Mouse (Mus musculus): ENCODE measurements around the gene Adgrf3. TPM values are rescaled to one million over a fixed set of nuclear protein-coding genes. Genes with fewer than 3 reads are reported as not detected.

Gene Adgrf3
- polyA plus RNA-seq, 1 experiment from 2014 or later: not detected

GRCm38 (mm10) chr5:30192452-30192851, 13.1 kb downstream of the Adgrf3 start:
- peak; percentile 7 for DNase-seq
- H3K4me1 ChIP-seq (ENCODE audit: control insufficient read depth, insufficient read depth, low read length): no peaks in the 10 kb centered on the region
- no peaks in the 10 kb centered on the region for H3K27me3 ChIP-seq (ENCODE audit: control insufficient read depth, insufficient read depth, low read length)
- WGBS: 91% methylated on average over 1 of the region's 1 CpGs
- H3K4me2 ChIP-seq (ENCODE audit: low read length): no peak overlapping the region
- H3K36me3 ChIP-seq (ENCODE audit: control insufficient read depth, insufficient read depth, low read length): peaks cover 14% of the 10 kb centered on the region
- H3K4me3 ChIP-seq (replicated peaks; ENCODE audit: low read depth, low read length): no peak overlapping the region
- no peak for ATAC-seq (ENCODE audit: low FRiP score, low TSS enrichment)
- no peak overlapping the region for H3K27ac ChIP-seq (replicated peaks; ENCODE audit: low read depth, low read length)
- no peaks in the 10 kb centered on the region for H3K9me3 ChIP-seq (ENCODE audit: control insufficient read depth, low read length)
- H3K9ac ChIP-seq (replicated peaks; ENCODE audit: low read length): no peak overlapping the region

DNA sequence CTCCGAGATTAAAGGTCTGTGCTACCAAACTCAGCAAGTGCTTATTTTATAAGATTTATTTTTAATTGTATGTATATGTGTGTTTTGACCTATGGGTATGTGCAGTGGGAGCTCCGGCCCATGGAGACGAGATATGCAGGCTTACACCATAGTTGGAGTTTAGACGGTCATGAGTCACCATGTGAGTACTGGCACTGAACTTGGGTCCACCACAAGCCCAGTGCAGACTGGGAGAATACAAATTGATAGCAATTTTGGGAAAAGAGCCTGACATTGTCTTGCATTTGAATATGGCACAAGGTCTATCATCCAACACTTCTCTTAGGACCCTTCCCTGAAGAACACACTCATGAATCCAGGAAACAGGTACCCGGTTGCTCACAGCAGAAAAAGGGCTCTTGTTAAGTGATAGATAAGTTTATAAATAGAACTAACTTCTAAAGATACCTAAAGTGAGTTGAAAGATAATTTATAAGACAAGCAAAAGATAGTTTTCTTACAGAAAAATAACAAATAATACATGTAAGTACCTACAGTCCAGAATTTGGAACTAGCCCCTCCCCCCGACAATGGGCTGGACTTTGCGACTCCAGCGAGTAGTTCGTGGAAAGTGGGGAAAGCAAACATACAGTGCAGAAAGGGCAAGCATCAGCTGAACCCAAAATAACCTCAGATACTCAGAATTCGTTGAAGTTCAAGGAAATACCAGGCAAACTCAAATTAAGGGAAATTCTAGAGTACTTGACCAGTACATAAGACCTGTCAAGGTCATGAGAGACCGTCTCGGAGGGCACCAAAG, 17.6 kb downstream of the Adgrf3 start:
- H3K4me3 ChIP-seq (replicated peaks; ENCODE audit: low read depth, low read length): no peak overlapping the region
- no peak overlapping the region for H3K9ac ChIP-seq (replicated peaks; ENCODE audit: low read length)
- ATAC-seq (ENCODE audit: low FRiP score, low TSS enrichment) (no peak), DNase-seq (no peak)
- H3K4me2 ChIP-seq (ENCODE audit: low read length): no peak overlapping the region
- H3K9me3 ChIP-seq (ENCODE audit: control insufficient read depth, low read length): no peaks in the 10 kb centered on the region
- H3K36me3 ChIP-seq (ENCODE audit: control insufficient read depth, insufficient read depth, low read length): peaks cover 48% of the 10 kb centered on the region
- H3K27ac ChIP-seq (replicated peaks; ENCODE audit: low read depth, low read length): no peak overlapping the region
- H3K27me3 ChIP-seq (ENCODE audit: control insufficient read depth, insufficient read depth, low read length): no peaks in the 10 kb centered on the region
- WGBS: 95% methylated on average over 12 of the region's 12 CpGs
- H3K4me1 ChIP-seq (ENCODE audit: control insufficient read depth, insufficient read depth, low read length): no peaks in the 10 kb centered on the region

- Histone ChIP-seq H3K4me2 (ENCODE audit: low read length) (no peak overlapping the region), H3K36me3 (ENCODE audit: control insufficient read depth, insufficient read depth, low read length) (peaks cover 91% of the 10 kb centered on the region), H3K4me3 (replicated peaks; ENCODE audit: low read depth, low read length) (no peak overlapping the region), H3K4me1 (ENCODE audit: control insufficient read depth, insufficient read depth, low read length) (no peaks in the 10 kb centered on the region), H3K27me3 (ENCODE audit: control insufficient read depth, insufficient read depth, low read length) (no peaks in the 10 kb centered on the region), H3K9ac (replicated peaks; ENCODE audit: low read length) (no peak overlapping the region), H3K27ac (replicated peaks; ENCODE audit: low read depth, low read length) (no peak overlapping the region), H3K9me3 (ENCODE audit: control insufficient read depth, low read length) (no peaks in the 10 kb centered on the region)
- no peak for ATAC-seq (ENCODE audit: low FRiP score, low TSS enrichment)
- 89% methylated on average over 4 of the region's 4 CpGs for WGBS
- DNase-seq: no peak
These were observed 29.7 kb downstream of the Adgrf3 start for GRCm38 (mm10) chr5:30175811-30176210.

GRCm38 (mm10) chr5:30172931-30173692, 32.4 kb downstream of the Adgrf3 start:
- WGBS: 61% methylated on average over 20 of the region's 20 CpGs
- Histone ChIP-seq H3K9me3 (ENCODE audit: control insufficient read depth, low read length) (no peaks in the 10 kb centered on the region), H3K4me1 (ENCODE audit: control insufficient read depth, insufficient read depth, low read length) (no peaks in the 10 kb centered on the region), H3K4me3 (replicated peaks; ENCODE audit: low read depth, low read length) (no peak overlapping the region), H3K27me3 (ENCODE audit: control insufficient read depth, insufficient read depth, low read length) (no peaks in the 10 kb centered on the region), H3K27ac (replicated peaks; ENCODE audit: low read depth, low read length) (no peak overlapping the region), H3K36me3 (ENCODE audit: control insufficient read depth, insufficient read depth, low read length) (peaks cover 90% of the 10 kb centered on the region), H3K4me2 (ENCODE audit: low read length) (no peak overlapping the region), H3K9ac (replicated peaks; ENCODE audit: low read length) (no peak overlapping the region)
- DNase-seq (no peak), ATAC-seq (ENCODE audit: low FRiP score, low TSS enrichment) (no peak)

- no peaks in the 10 kb centered on the region for H3K27me3 ChIP-seq (ENCODE audit: control insufficient read depth, insufficient read depth, low read length)
- H3K9ac ChIP-seq (replicated peaks; ENCODE audit: low read length): no peak overlapping the region
- H3K4me3 ChIP-seq (replicated peaks; ENCODE audit: low read depth, low read length): no peak overlapping the region
- H3K4me1 ChIP-seq (ENCODE audit: control insufficient read depth, insufficient read depth, low read length): no peaks in the 10 kb centered on the region
- ATAC-seq (ENCODE audit: low FRiP score, low TSS enrichment) (no peak), DNase-seq (no peak)
- peaks cover 83% of the 10 kb centered on the region for H3K36me3 ChIP-seq (ENCODE audit: control insufficient read depth, insufficient read depth, low read length)
- no peaks in the 10 kb centered on the region for H3K9me3 ChIP-seq (ENCODE audit: control insufficient read depth, low read length)
- no peak overlapping the region for H3K27ac ChIP-seq (replicated peaks; ENCODE audit: low read depth, low read length)
- no peak overlapping the region for H3K4me2 ChIP-seq (ENCODE audit: low read length)
These were observed 33.4 kb downstream of the Adgrf3 start for GRCm38 (mm10) chr5:30172115-30172514.

DNA sequence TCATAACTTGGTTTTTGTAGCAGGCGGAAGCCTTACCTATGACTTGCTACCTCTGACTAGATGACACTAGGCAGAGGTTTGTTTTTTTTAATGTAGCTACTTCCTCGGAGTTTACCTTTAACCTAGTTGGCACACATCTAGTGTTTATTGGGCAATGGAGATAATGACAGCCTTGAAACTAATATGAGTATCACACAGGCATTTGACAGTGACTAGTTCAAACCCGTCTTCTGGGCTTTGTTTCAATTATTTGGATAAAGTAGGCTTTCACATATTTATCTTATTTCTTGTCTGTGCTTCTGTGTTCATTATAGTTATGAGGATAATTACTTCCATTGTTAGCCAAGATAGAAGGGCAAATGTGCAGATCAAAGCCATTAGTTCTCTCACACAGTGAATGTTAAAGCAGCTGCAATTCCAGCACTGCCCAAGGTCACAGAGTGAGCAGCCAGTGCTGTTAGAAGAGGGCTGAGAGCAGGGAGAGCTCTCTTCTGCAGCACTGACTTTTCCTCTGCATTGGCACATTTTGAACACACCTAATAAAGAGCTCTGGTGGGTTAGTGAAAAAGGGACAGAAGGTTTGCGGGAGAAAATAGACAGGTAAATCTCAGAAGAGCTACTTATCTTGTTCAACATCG, 35.1 kb downstream of the Adgrf3 start:
- Histone ChIP-seq H3K36me3 (ENCODE audit: control insufficient read depth, insufficient read depth, low read length) (peaks cover 66% of the 10 kb centered on the region), H3K27ac (replicated peaks; ENCODE audit: low read depth, low read length) (no peak overlapping the region), H3K9me3 (ENCODE audit: control insufficient read depth, low read length) (no peaks in the 10 kb centered on the region), H3K27me3 (ENCODE audit: control insufficient read depth, insufficient read depth, low read length) (no peaks in the 10 kb centered on the region), H3K4me1 (ENCODE audit: control insufficient read depth, insufficient read depth, low read length) (no peaks in the 10 kb centered on the region), H3K4me3 (replicated peaks; ENCODE audit: low read depth, low read length) (no peak overlapping the region), H3K4me2 (ENCODE audit: low read length) (no peak overlapping the region), H3K9ac (replicated peaks; ENCODE audit: low read length) (no peak overlapping the region)
- ATAC-seq (ENCODE audit: low FRiP score, low TSS enrichment) (no peak), DNase-seq (no peak)
- WGBS: 93% methylated on average over 5 of the region's 5 CpGs

DNA sequence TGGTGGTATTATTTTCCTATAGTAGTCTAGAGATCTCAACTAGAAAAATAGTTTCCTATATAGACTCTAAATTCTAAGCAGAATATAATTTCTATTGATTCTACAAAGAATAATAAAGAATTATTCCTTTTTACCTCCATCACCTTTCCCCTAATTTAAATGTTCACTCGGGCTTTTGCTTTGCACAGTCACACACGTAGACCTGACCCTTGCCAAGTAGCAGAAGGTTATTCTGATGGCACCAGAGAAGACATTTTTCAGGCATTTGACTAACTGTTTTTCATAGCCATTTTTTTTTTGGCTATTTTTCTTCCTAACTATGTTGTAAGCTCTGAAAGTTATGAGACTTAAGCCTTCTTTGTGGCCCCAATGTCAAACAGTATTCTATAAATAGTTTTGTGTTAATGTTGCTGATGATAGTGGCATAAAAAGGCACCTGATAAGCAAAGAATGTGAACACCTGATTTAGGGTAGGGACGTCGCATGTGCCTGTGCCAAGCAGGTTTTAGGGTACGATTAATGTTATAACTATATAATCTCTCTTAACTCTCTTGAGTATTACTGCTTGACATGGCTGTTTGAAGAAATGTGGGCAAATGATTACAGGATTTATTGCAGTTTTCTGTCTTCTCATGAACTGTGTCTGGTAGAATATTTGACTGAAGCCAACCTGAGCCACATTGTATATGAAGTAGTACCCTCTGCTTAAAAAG, 40.1 kb downstream of the Adgrf3 start:
- no peak overlapping the region for H3K4me2 ChIP-seq (ENCODE audit: low read length)
- DNase-seq (no peak), ATAC-seq (ENCODE audit: low FRiP score, low TSS enrichment) (no peak)
- H3K9ac ChIP-seq (replicated peaks; ENCODE audit: low read length): no peak overlapping the region
- H3K27me3 ChIP-seq (ENCODE audit: control insufficient read depth, insufficient read depth, low read length): no peaks in the 10 kb centered on the region
- no peaks in the 10 kb centered on the region for H3K9me3 ChIP-seq (ENCODE audit: control insufficient read depth, low read length)
- no peak overlapping the region for H3K27ac ChIP-seq (replicated peaks; ENCODE audit: low read depth, low read length)
- H3K4me3 ChIP-seq (replicated peaks; ENCODE audit: low read depth, low read length): no peak overlapping the region
- H3K36me3 ChIP-seq (ENCODE audit: control insufficient read depth, insufficient read depth, low read length): peaks cover 28% of the 10 kb centered on the region
- WGBS: 94% methylated on average over 5 of the region's 5 CpGs
- no peaks in the 10 kb centered on the region for H3K4me1 ChIP-seq (ENCODE audit: control insufficient read depth, insufficient read depth, low read length)

GRCm38 (mm10) chr5:30162339-30162738, 43.2 kb downstream of the Adgrf3 start:
- DNase-seq (no peak), ATAC-seq (ENCODE audit: low FRiP score, low TSS enrichment) (no peak)
- H3K9me3 ChIP-seq (ENCODE audit: control insufficient read depth, low read length): no peaks in the 10 kb centered on the region
- WGBS: 87% methylated on average over 6 of the region's 6 CpGs
- H3K4me1 ChIP-seq (ENCODE audit: control insufficient read depth, insufficient read depth, low read length): no peaks in the 10 kb centered on the region
- no peaks in the 10 kb centered on the region for H3K27me3 ChIP-seq (ENCODE audit: control insufficient read depth, insufficient read depth, low read length)
- peaks cover 6% of the 10 kb centered on the region; the same call in 1 of the 2 replicates for H3K36me3 ChIP-seq (ENCODE audit: control insufficient read depth, insufficient read depth, low read length)
- no peak overlapping the region for H3K9ac ChIP-seq (replicated peaks; ENCODE audit: low read length)
- H3K27ac ChIP-seq (replicated peaks; ENCODE audit: low read depth, low read length): no peak overlapping the region
- H3K4me2 ChIP-seq (ENCODE audit: low read length): no peak overlapping the region
- H3K4me3 ChIP-seq (replicated peaks; ENCODE audit: low read depth, low read length): no peak overlapping the region
